In the genomic region with DNA sequence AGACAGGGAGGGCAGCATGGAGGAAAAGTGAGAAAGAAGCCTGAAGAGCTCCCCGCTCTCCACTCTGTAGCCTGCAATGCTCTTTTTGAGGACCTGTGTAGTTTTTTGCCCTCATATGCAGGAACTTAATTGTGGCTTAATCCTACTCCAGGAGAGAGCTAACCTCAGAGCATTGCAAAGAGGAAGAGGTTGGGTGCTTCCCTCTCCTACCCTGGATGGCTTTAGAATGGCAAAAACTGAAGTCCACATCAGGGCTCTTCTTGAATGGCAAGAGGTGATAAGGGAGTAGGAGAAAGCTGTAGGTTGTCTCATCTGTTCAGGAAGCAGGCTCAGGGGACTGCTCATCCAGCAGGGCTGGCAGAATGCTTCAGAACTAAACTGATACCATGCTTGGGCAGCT, we compare ENCODE assay signal across 25 mouse cellular contexts. TPM values are rescaled to one million over a fixed set of nuclear protein-coding genes. Genes with fewer than 3 reads are reported as not detected.
"Had no signal": no experiment of that assay in that cellular context is flagged by ENCODE, and none has a peak within 500 bp of the region (broad histone marks: within the 10 kb centered on the region; RNA-seq: fewer than 3 reads in every experiment).

No protein-coding gene starts in this region.

- ATAC-seq: hindbrain, embryonic 16.5 days; inflammation-experienced regulatory T-cells, adult 6 months; intestine, embryonic 15.5 days; intestine, postnatal 0 days had no signal

- H3K27ac ChIP-seq: heart, embryonic 10.5 days; hindbrain, embryonic 10.5 days; hindbrain, embryonic 12.5 days; hindbrain, embryonic 14.5 days; intestine, embryonic 15.5 days; layer of hippocampus, adult 2 months; left cerebral cortex, adult 2 months; limb, embryonic 10.5 days; limb, embryonic 12.5 days; liver, embryonic 13.5 days had no signal

- H3K4me3 ChIP-seq: heart, embryonic 10.5 days; heart, embryonic 12.5 days; hindbrain, embryonic 10.5 days; hindbrain, embryonic 12.5 days; intestine, embryonic 15.5 days; layer of hippocampus, adult 2 months; left cerebral cortex, adult 2 months; limb, embryonic 10.5 days; limb, embryonic 12.5 days; liver, embryonic 13.5 days had no signal

- H3K27me3 ChIP-seq: intestine, embryonic 15.5 days had no signal

- H3K9me3 ChIP-seq: heart, embryonic 10.5 days; heart, embryonic 12.5 days; hindbrain, embryonic 10.5 days; hindbrain, embryonic 12.5 days; intestine, embryonic 15.5 days; limb, embryonic 10.5 days; limb, embryonic 12.5 days; liver, embryonic 13.5 days had no signal

- DNase-seq: gastrocnemius, postnatal 14 days; gastrocnemius, postnatal 36 days; heart, adult 18-20 months; heart, postnatal 10 days; heart, postnatal 4 days; kidney, adult 18-20 months; kidney, adult 8-10 months; kidney, postnatal 10 days; kidney, postnatal 25 days; kidney, postnatal 4 days; liver; liver, embryonic 13.5 days had no signal

- H3K9ac ChIP-seq: heart, embryonic 12.5 days; hindbrain, embryonic 12.5 days; hindbrain, embryonic 14.5 days; intestine, embryonic 15.5 days; limb, embryonic 12.5 days; liver, embryonic 13.5 days had no signal

- H3K36me3 ChIP-seq: heart, embryonic 10.5 days; heart, embryonic 12.5 days; hindbrain, embryonic 10.5 days; hindbrain, embryonic 12.5 days; intestine, embryonic 15.5 days; limb, embryonic 10.5 days; limb, embryonic 12.5 days; liver, embryonic 13.5 days had no signal

RNA-seq across cellular contexts. Expression of gene Foxc1, which starts 18.7 kb away (rescaled TPM):
- polyA plus RNA-seq: inflammation-experienced regulatory T-cells, adult 6 months had no signal
